Mouse (Mus musculus): Measurements from ENCODE around the gene Adad1. TPM values are rescaled to one million over a fixed set of nuclear protein-coding genes. Genes with fewer than 3 reads are reported as not detected.

Adad1 gene
- total RNA-seq, 2 experiments from 2014 or later = not detected

GRCm38 (mm10) chr3:37158246-37158645 lies 94.9 kb downstream of the Adad1 start:
- intact Hi-C loops (cut with DNase I) = no loop called here

GRCm38 (mm10) chr3:37161096-37161495 lies 97.8 kb downstream of the Adad1 start:
- intact Hi-C loops (cut with DNase I) = no loop called here
- DNase-seq = no peak

More at GRCm38 (mm10) chr3:37158246-37158645, 94.9 kb downstream of the Adad1 start:
- no peak for DNase-seq

DNA sequence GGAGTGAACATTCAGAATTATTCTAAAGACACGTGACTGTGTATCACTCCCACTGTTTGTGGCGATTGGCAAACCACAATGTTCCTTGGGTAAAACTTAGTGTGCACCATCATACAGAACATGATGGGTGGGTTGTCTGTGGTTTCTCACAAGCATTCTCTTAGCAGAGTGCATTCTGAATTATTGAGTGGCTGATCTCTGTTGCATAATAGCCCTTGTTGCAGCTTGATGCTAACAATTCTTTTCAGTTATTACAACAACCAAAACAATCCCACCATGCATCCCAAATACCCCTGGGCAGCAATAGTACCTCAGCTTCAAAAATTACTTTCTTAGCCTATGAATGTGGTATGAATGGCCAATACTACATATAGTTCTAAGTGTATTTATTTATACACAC lies 106.0 kb downstream of the Adad1 start:
- DNase-seq = no peak
- intact Hi-C loops (cut with DNase I) = no loop called here

Other genes with a start within 250 kb of the Adad1 start
- gene 4932438A13Rik, start 200.4 kb upstream of the Adad1 start, total RNA-seq (2021) = 10 to 100 TPM; 22.4 to 27.9 TPM
- gene Il2, start 62.4 kb downstream of the Adad1 start, total RNA-seq (2021) = not detected
- not detected for gene Il21, start 169.1 kb downstream of the Adad1 start, total RNA-seq (2021)
- gene Bbs12, start 249.0 kb downstream of the Adad1 start, total RNA-seq (2021) = under 1 TPM; 0.52 to 0.69 TPM
- under 1 TPM in 1 of 2 experiments, not detected in 1; 0.72 TPM for gene Cetn4, start 249.2 kb downstream of the Adad1 start, total RNA-seq (2021)

Measured in gastrocnemius, postnatal 36 days (tissue).